Mouse (Mus musculus) limb, embryonic 12.5 days (tissue): Measurements from ENCODE around the gene Bst2. TPM values are rescaled to one million over a fixed set of nuclear protein-coding genes. Genes with fewer than 3 reads are reported as not detected.

Experiments used
- ATAC-seq: fragments of 200-750 bp; cut with Nextera tagmentation; 2 replicates; pipeline ENCODE4 v1.8.0; 2017; ENCODE audit warnings: low read depth, moderate TSS enrichment; ENCODE audit not compliant: insufficient number of reproducible peaks, insufficient read depth, low FRiP score, low TSS enrichment
- H3K27ac ChIP-seq: fragments of 300-500 bp; sonication (generic); 2 replicates; pipeline ENCODE4 v1.5.1; 2016; ENCODE audit warnings: mild to moderate bottlenecking, moderate library complexity
- H3K27me3 ChIP-seq: fragments of 300-500 bp; sonication (generic); 2 replicates; pipeline ENCODE4 v1.6.1; 2016; ENCODE audit warnings: mild to moderate bottlenecking, moderate library complexity
- H3K36me3 ChIP-seq: fragments of 300-500 bp; sonication (generic); 2 replicates; pipeline ENCODE4 v1.6.1; 2016; ENCODE audit warnings: mild to moderate bottlenecking, moderate library complexity
- H3K4me1 ChIP-seq: fragments of 300-500 bp; sonication (generic); replicated peaks from 2 replicates; pipeline ENCODE4 v1.6.1; 2016
- H3K4me2 ChIP-seq: fragments of 300-500 bp; sonication (generic); 2 replicates; pipeline ENCODE4 v1.6.1; 2016; ENCODE audit warnings: mild to moderate bottlenecking, moderate library complexity
- H3K4me3 ChIP-seq: fragments of 300-500 bp; sonication (generic); replicated peaks from 2 replicates; pipeline ENCODE4 v1.5.1; 2016; ENCODE audit warnings: mild to moderate bottlenecking
- H3K9ac ChIP-seq: fragments of 300-500 bp; sonication (generic); replicated peaks from 2 replicates; pipeline ENCODE4 v1.6.1; 2016; ENCODE audit warnings: mild to moderate bottlenecking, moderate library complexity
- H3K9me3 ChIP-seq: fragments of 300-500 bp; sonication (generic); 2 replicates; pipeline ENCODE4 v1.6.1; 2016; ENCODE audit warnings: mild to moderate bottlenecking, moderate library complexity
- WGBS: fragments of 180-500 bp; shearing (Covaris S2); methylation state at CpG from one replicate; pipeline ENCODE4 v1.1.7; 2016; 5-methylcytosine and 5-hydroxymethylcytosine counted together
- polyA plus RNA-seq: library from polyadenylated mRNA; unstranded; fragments of >200 nt; fragmentation: Nextera tagmentation; extraction: Ambion mirVana; gene quantifications from 2 replicates; pipeline ENCODE4 v1.2.1, GENCODE M21; 2016

The Bst2 gene
- polyA plus RNA-seq = 8.1 and 11.3 TPM in 2 replicates

GRCm38 (mm10) chr8:71537028-71537867 lies at the start of gene Bst2:
Gene Bst2 (minus strand): TSS chr8:71537456.
- H3K4me2 ChIP-seq = peak within 1 kb of the TSS; percentile 63
- peak within 1 kb of the TSS; percentile 56; the same call in 1 of the 2 replicates for H3K9ac ChIP-seq
- H3K27ac ChIP-seq = peak within 1 kb of the TSS; percentile 77; the same call in 1 of the 2 replicates
- H3K4me1 ChIP-seq = peaks cover 6% of the 10 kb centered on the region; the same call in 1 of the 2 replicates
- H3K27me3 ChIP-seq = peaks cover 25% of the 10 kb centered on the region; the same call in 1 of the 2 replicates
- ATAC-seq = peak; percentile 70
- H3K36me3 ChIP-seq = no peaks in the 10 kb centered on the region
- 2% methylated on average over 37 of the region's 37 CpGs for WGBS
- no peaks in the 10 kb centered on the region for H3K9me3 ChIP-seq
- H3K4me3 ChIP-seq = peak within 1 kb of the TSS; percentile 43

- Histone ChIP-seq H3K27ac (no peak overlapping the region), H3K27me3 (peaks cover 9% of the 10 kb centered on the region; the same call in 1 of the 2 replicates), H3K9me3 (no peaks in the 10 kb centered on the region), H3K36me3 (peaks cover 40% of the 10 kb centered on the region), H3K9ac (no peak overlapping the region), H3K4me3 (no peak overlapping the region), H3K4me2 (no peak overlapping the region), H3K4me1 (peaks cover 8% of the 10 kb centered on the region)
- no peak for ATAC-seq
- 81% methylated on average over 2 of the region's 2 CpGs for WGBS
Measured at GRCm38 (mm10) chr8:71586891-71587290, 49.6 kb upstream of the Bst2 start.

- no peak overlapping the region for H3K27ac ChIP-seq
- ATAC-seq = no peak
- H3K4me1 ChIP-seq = no peaks in the 10 kb centered on the region
- H3K4me2 ChIP-seq = no peak overlapping the region
- no peaks in the 10 kb centered on the region; the same call in 1 of the 2 replicates for H3K27me3 ChIP-seq
- WGBS = 46% methylated on average over 9 of the region's 9 CpGs
- no peak overlapping the region for H3K4me3 ChIP-seq
- H3K36me3 ChIP-seq = peaks cover 38% of the 10 kb centered on the region
- H3K9me3 ChIP-seq = no peaks in the 10 kb centered on the region
- no peak overlapping the region for H3K9ac ChIP-seq
Measured at GRCm38 (mm10) chr8:71580201-71580600, 42.9 kb upstream of the Bst2 start.

- Histone ChIP-seq H3K9ac (no peak overlapping the region), H3K4me2 (no peak overlapping the region), H3K36me3 (peaks cover 30% of the 10 kb centered on the region), H3K27me3 (no peaks in the 10 kb centered on the region; the same call in 1 of the 2 replicates), H3K4me1 (no peaks in the 10 kb centered on the region), H3K27ac (no peak overlapping the region), H3K4me3 (no peak overlapping the region), H3K9me3 (no peaks in the 10 kb centered on the region)
- ATAC-seq = no peak
- 86% methylated on average over 14 of the region's 14 CpGs for WGBS
Measured at GRCm38 (mm10) chr8:71579476-71579875, 42.2 kb upstream of the Bst2 start.

- no peak overlapping the region for H3K4me2 ChIP-seq
- H3K9ac ChIP-seq = no peak overlapping the region
- WGBS = 80% methylated on average over 1 of the region's 1 CpGs
- peaks cover 26% of the 10 kb centered on the region for H3K36me3 ChIP-seq
- no peak overlapping the region for H3K4me3 ChIP-seq
- H3K4me1 ChIP-seq = no peaks in the 10 kb centered on the region
- no peak for ATAC-seq
- H3K27ac ChIP-seq = no peak overlapping the region
- no peaks in the 10 kb centered on the region; the same call in 1 of the 2 replicates for H3K27me3 ChIP-seq
- no peaks in the 10 kb centered on the region for H3K9me3 ChIP-seq
Measured at GRCm38 (mm10) chr8:71579009-71579408, 41.8 kb upstream of the Bst2 start.

- Histone ChIP-seq H3K27me3 (no peaks in the 10 kb centered on the region; the same call in 1 of the 2 replicates), H3K27ac (no peak overlapping the region)
- no peak for ATAC-seq
Measured at GRCm38 (mm10) chr8:71577856-71578387, 40.7 kb upstream of the Bst2 start.

GRCm38 (mm10) chr8:71575020-71575419 lies 37.8 kb upstream of the Bst2 start:
- Histone ChIP-seq H3K9ac (no peak overlapping the region), H3K27me3 (no peaks in the 10 kb centered on the region; the same call in 1 of the 2 replicates), H3K4me1 (peaks cover 19% of the 10 kb centered on the region), H3K36me3 (no peaks in the 10 kb centered on the region; the same call in 1 of the 2 replicates), H3K4me3 (no peak overlapping the region), H3K9me3 (no peaks in the 10 kb centered on the region), H3K27ac (no peak overlapping the region), H3K4me2 (no peak overlapping the region)
- WGBS = 60% methylated on average over 1 of the region's 1 CpGs
- ATAC-seq = no peak

More at GRCm38 (mm10) chr8:71577856-71578387, 40.7 kb upstream of the Bst2 start:
- no peaks in the 10 kb centered on the region for H3K9me3 ChIP-seq
- 73% methylated on average over 4 of the region's 4 CpGs for WGBS
- H3K36me3 ChIP-seq = peaks cover 21% of the 10 kb centered on the region
- no peak overlapping the region for H3K4me2 ChIP-seq
- H3K4me3 ChIP-seq = no peak overlapping the region
- peaks cover 5% of the 10 kb centered on the region for H3K4me1 ChIP-seq
- H3K9ac ChIP-seq = 0 out of 2 replicates have a peak overlapping the region, but pooled peaks have one; percentile 8

- WGBS = 74% methylated on average over 7 of the region's 7 CpGs
- no peaks in the 10 kb centered on the region for H3K27me3 ChIP-seq
- peaks cover 19% of the 10 kb centered on the region for H3K4me1 ChIP-seq
- H3K36me3 ChIP-seq = no peaks in the 10 kb centered on the region
- no peak overlapping the region for H3K4me3 ChIP-seq
- H3K4me2 ChIP-seq = no peak overlapping the region
- no peak overlapping the region for H3K9ac ChIP-seq
- ATAC-seq = no peak
- no peaks in the 10 kb centered on the region for H3K9me3 ChIP-seq
- no peak overlapping the region for H3K27ac ChIP-seq
Measured at GRCm38 (mm10) chr8:71574426-71574825, 37.2 kb upstream of the Bst2 start.

- ATAC-seq = no peak
- 78% methylated on average over 9 of the region's 9 CpGs for WGBS
- Histone ChIP-seq H3K4me1 (peaks cover 29% of the 10 kb centered on the region), H3K4me3 (no peak overlapping the region), H3K9me3 (no peaks in the 10 kb centered on the region), H3K27me3 (peaks cover 13% of the 10 kb centered on the region), H3K36me3 (no peaks in the 10 kb centered on the region), H3K27ac (peak overlapping the region; percentile 66), H3K4me2 (0 out of 2 replicates have a peak overlapping the region, but pooled peaks have one; percentile 10), H3K9ac (peak overlapping the region; percentile 28; the same call in 1 of the 2 replicates)
Measured at GRCm38 (mm10) chr8:71572847-71573633, 35.8 kb upstream of the Bst2 start.

GRCm38 (mm10) chr8:71572077-71572476 lies 34.8 kb upstream of the Bst2 start:
- H3K27ac ChIP-seq = no peak overlapping the region
- no peaks in the 10 kb centered on the region for H3K9me3 ChIP-seq
- no peak for ATAC-seq
- 0 out of 2 replicates have a peak overlapping the region, but pooled peaks have one; percentile 87 for H3K4me2 ChIP-seq
- no peaks in the 10 kb centered on the region for H3K36me3 ChIP-seq
- peaks cover 23% of the 10 kb centered on the region for H3K27me3 ChIP-seq
- WGBS = 85% methylated on average over 2 of the region's 2 CpGs
- H3K4me3 ChIP-seq = no peak overlapping the region
- peaks cover 29% of the 10 kb centered on the region for H3K4me1 ChIP-seq
- no peak overlapping the region for H3K9ac ChIP-seq
